Mouse (Mus musculus) limb, embryonic 14.5 days (tissue): ENCODE measurements around the gene Metap2. TPM values are rescaled to one million over a fixed set of nuclear protein-coding genes. Genes with fewer than 3 reads are reported as not detected.
A peak's percentile ranks its signal among the peaks of the same experiment; 100 is the strongest.

Experiments
- ATAC-seq: fragments of 200-750 bp; cut with Nextera tagmentation; 2 replicates; pipeline ENCODE4 v1.8.0; 2017; ENCODE audit warnings: low read depth, moderate number of reproducible peaks, moderate TSS enrichment; ENCODE audit not compliant: low FRiP score
- DNase-seq: peaks from one replicate; pipeline ENCODE4 v3.0.0-alpha.2; 2015; ENCODE audit warnings: low spot score
- H3K27ac ChIP-seq: fragments of 300-500 bp; sonication (generic); replicated peaks from 2 replicates; pipeline ENCODE4 v1.5.1; 2014; ENCODE audit warnings: low read depth, mild to moderate bottlenecking, low read length, moderate library complexity, mixed read lengths
- H3K27me3 ChIP-seq: fragments of 300-500 bp; sonication (generic); 2 replicates; pipeline ENCODE4 v1.6.1; 2014; ENCODE audit warnings: low read length, mixed read lengths; ENCODE audit not compliant: control insufficient read depth, insufficient read depth
- H3K36me3 ChIP-seq: fragments of 300-500 bp; sonication (generic); 2 replicates; pipeline ENCODE4 v1.6.1; 2014; ENCODE audit warnings: mild to moderate bottlenecking, low read length, moderate library complexity, mixed read lengths; ENCODE audit not compliant: control insufficient read depth, insufficient read depth
- H3K4me1 ChIP-seq: fragments of 300-500 bp; sonication (generic); 2 replicates; pipeline ENCODE4 v1.6.1; 2014; ENCODE audit warnings: antibody characterized with exemption, low read length, mixed read lengths; ENCODE audit not compliant: control insufficient read depth, insufficient read depth
- H3K4me2 ChIP-seq: fragments of 300-500 bp; sonication (generic); replicated peaks from 2 replicates; pipeline ENCODE4 v1.6.1; 2014; ENCODE audit warnings: low read depth, mild to moderate bottlenecking, low read length, moderate library complexity; ENCODE audit not compliant: severe bottlenecking
- H3K4me3 ChIP-seq: fragments of 300-500 bp; sonication (generic); replicated peaks from 2 replicates; pipeline ENCODE4 v1.5.1; 2014; ENCODE audit warnings: low read length
- H3K9ac ChIP-seq: fragments of 300-500 bp; sonication (generic); 2 replicates; pipeline ENCODE4 v1.6.1; 2014; ENCODE audit warnings: mild to moderate bottlenecking, low read depth, low read length, moderate library complexity; ENCODE audit not compliant: severe bottlenecking
- H3K9me3 ChIP-seq: fragments of 300-500 bp; sonication (generic); 2 replicates; pipeline ENCODE4 v1.6.1; 2016; ENCODE audit warnings: low read length; ENCODE audit not compliant: control insufficient read depth
- POLR2A ChIP-seq: fragments of 200-500 bp; IDR thresholded peaks from 2 replicates; pipeline ENCODE4 v1.8.0; 2012; ENCODE audit warnings: inconsistent platforms, mild to moderate bottlenecking, moderate library complexity, borderline replicate concordance; ENCODE audit not compliant: insufficient read depth, insufficient read length; ENCODE audit errors: extremely low read depth
- WGBS: fragments of 180-500 bp; shearing (Covaris S2); extraction: QIAGEN DNeasy Blood & Tissue Kit; methylation state at CpG from one replicate; pipeline ENCODE4 v1.1.7; 2014; 5-methylcytosine and 5-hydroxymethylcytosine counted together
- polyA plus RNA-seq, 2 experiments: library from polyadenylated mRNA; depleted of rRNA in 1 of 2; stranded (reverse) in 1 of 2; unstranded in 1 of 2; fragments of >200 nt; fragmentation: Nextera tagmentation in 1 of 2; extraction: Ambion mirVana in 1 of 2; gene quantifications; 2 replicates each; pipeline versions ENCODE4 v1.2.1 to v1.2.3; 2012 to 2014

The Metap2 gene
- polyA plus RNA-seq, 2 experiments = 143 to 182 TPM

DNA sequence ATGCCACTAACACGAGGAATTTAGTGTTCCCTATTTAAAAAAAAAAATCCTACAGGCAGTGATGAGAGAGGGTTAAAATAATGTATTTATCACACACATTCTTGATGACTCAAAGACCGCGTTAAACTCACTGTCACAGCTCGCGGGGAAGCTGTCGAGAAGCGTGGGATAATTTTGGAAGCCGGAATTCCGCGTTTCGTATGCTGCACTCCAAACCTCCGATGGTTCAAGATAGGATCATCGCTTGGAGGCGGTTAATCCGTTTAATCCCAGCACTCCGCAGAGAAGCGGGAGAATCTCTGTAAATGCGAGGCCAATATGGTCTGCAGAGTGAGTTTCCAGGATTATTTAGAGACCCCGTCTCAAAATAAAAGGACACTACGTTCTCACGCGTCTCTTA, 6.9 kb downstream of the Metap2 start:
- Histone ChIP-seq H3K4me2 (peak overlapping the region; percentile 84), H3K36me3 (peaks cover 21% of the 10 kb centered on the region), H3K9ac (peak overlapping the region; percentile 86), H3K27me3 (no peaks in the 10 kb centered on the region), H3K9me3 (0 out of 2 replicates have a peak, but pooled peaks cover under 1% of the 10 kb centered on the region), H3K4me1 (peaks cover 8% of the 10 kb centered on the region), H3K4me3 (peak overlapping the region; percentile 91), H3K27ac (0 out of 2 replicates have a peak overlapping the region, but pooled peaks have one; percentile 2)
- 1% methylated on average over 22 of the region's 22 CpGs for WGBS
- no peak for TF ChIP-seq POLR2A
- DNase-seq = no peak
- ATAC-seq = no peak; the same call in 1 of the 2 replicates

- Histone ChIP-seq H3K27me3 (no peaks in the 10 kb centered on the region), H3K36me3 (peaks cover 25% of the 10 kb centered on the region), H3K4me1 (peaks cover 8% of the 10 kb centered on the region), H3K4me3 (peak overlapping the region; percentile 91), H3K9me3 (0 out of 2 replicates have a peak, but pooled peaks cover 4% of the 10 kb centered on the region), H3K27ac (peak overlapping the region; percentile 87), H3K4me2 (peak overlapping the region; percentile 84), H3K9ac (peak overlapping the region; percentile 86)
- 0% methylated on average over 20 of the region's 30 CpGs for WGBS
- DNase-seq = peak; percentile 92
- peak; percentile 94 for TF ChIP-seq POLR2A
- peak; percentile 98 for ATAC-seq
Observed at GRCm38 (mm10) chr10:93889579-93889950, 7.3 kb downstream of the Metap2 start.

- H3K9ac ChIP-seq = peak overlapping the region; percentile 86
- under 1% methylated on average over 37 of the region's 38 CpGs for WGBS
- H3K4me1 ChIP-seq = peaks cover 8% of the 10 kb centered on the region
- peaks cover 26% of the 10 kb centered on the region for H3K36me3 ChIP-seq
- H3K27me3 ChIP-seq = no peaks in the 10 kb centered on the region
- H3K4me3 ChIP-seq = peak overlapping the region; percentile 91
- peak overlapping the region; percentile 84 for H3K4me2 ChIP-seq
- H3K9me3 ChIP-seq = 0 out of 2 replicates have a peak, but pooled peaks cover 5% of the 10 kb centered on the region
- DNase-seq (no peak), ATAC-seq (peak; percentile 43)
- TF ChIP-seq POLR2A = no peak
- peak overlapping the region; percentile 87 for H3K27ac ChIP-seq
Observed at GRCm38 (mm10) chr10:93888935-93889578, 7.8 kb downstream of the Metap2 start.

- peak overlapping the region; percentile 86 for H3K9ac ChIP-seq
- WGBS = 17% methylated on average over 10 of the region's 10 CpGs
Observed at GRCm38 (mm10) chr10:93888590-93888934, 8.3 kb downstream of the Metap2 start.

GRCm38 (mm10) chr10:93885839-93886477, 10.9 kb downstream of the Metap2 start:
- ATAC-seq (no peak), DNase-seq (no peak)
- no peak for TF ChIP-seq POLR2A
- Histone ChIP-seq H3K9ac (no peak overlapping the region), H3K36me3 (peaks cover 36% of the 10 kb centered on the region), H3K4me1 (peaks cover 8% of the 10 kb centered on the region), H3K4me2 (no peak overlapping the region), H3K27ac (no peak overlapping the region), H3K4me3 (no peak overlapping the region), H3K9me3 (0 out of 2 replicates have a peak, but pooled peaks cover 5% of the 10 kb centered on the region), H3K27me3 (no peaks in the 10 kb centered on the region)
- WGBS = 91% methylated on average over 14 of the region's 14 CpGs

More at GRCm38 (mm10) chr10:93888590-93888934, 8.3 kb downstream of the Metap2 start:
- Histone ChIP-seq H3K36me3 (peaks cover 30% of the 10 kb centered on the region), H3K27me3 (no peaks in the 10 kb centered on the region), H3K4me2 (peak overlapping the region; percentile 84), H3K4me1 (peaks cover 8% of the 10 kb centered on the region), H3K27ac (0 out of 2 replicates have a peak overlapping the region, but pooled peaks have one; percentile 87), H3K4me3 (peak overlapping the region; percentile 91), H3K9me3 (0 out of 2 replicates have a peak, but pooled peaks cover 5% of the 10 kb centered on the region)
- TF ChIP-seq POLR2A = no peak
- no peak for ATAC-seq
- DNase-seq = no peak
